Mouse (Mus musculus) intestine, postnatal 0 days (tissue): ENCODE data around the gene Klhl2. TPM values are rescaled to one million over a fixed set of nuclear protein-coding genes. Genes with fewer than 3 reads are reported as not detected.

Source experiments
- ATAC-seq: fragments of 200-750 bp; cut with Nextera tagmentation; 2 replicates; pipeline ENCODE4 v1.8.0; 2017; ENCODE audit warnings: mild to moderate bottlenecking, moderate TSS enrichment, moderate library complexity
- H3K27ac ChIP-seq: fragments of 300-500 bp; sonication (generic); 2 replicates; pipeline ENCODE4 v1.5.1; 2014; ENCODE audit warnings: mild to moderate bottlenecking, low read depth, low read length, moderate library complexity
- H3K27me3 ChIP-seq: fragments of 300-500 bp; sonication (generic); replicated peaks from 2 replicates; pipeline ENCODE4 v1.6.1; 2014; ENCODE audit warnings: low read length, mixed read lengths; ENCODE audit not compliant: control insufficient read depth, insufficient read depth
- H3K36me3 ChIP-seq: fragments of 300-500 bp; sonication (generic); 2 replicates; pipeline ENCODE4 v1.6.1; 2014; ENCODE audit warnings: mild to moderate bottlenecking, moderate library complexity; ENCODE audit not compliant: control insufficient read depth, insufficient read depth
- H3K4me1 ChIP-seq: fragments of 300-500 bp; sonication (generic); replicated peaks from 2 replicates; pipeline ENCODE4 v1.6.1; 2014; ENCODE audit warnings: antibody characterized with exemption, low read length, mixed read lengths; ENCODE audit not compliant: control insufficient read depth, insufficient read depth
- H3K4me2 ChIP-seq: fragments of 300-500 bp; sonication (generic); replicated peaks from 2 replicates; pipeline ENCODE4 v1.6.1; 2014; ENCODE audit warnings: low read depth, mild to moderate bottlenecking, moderate library complexity
- H3K4me3 ChIP-seq: fragments of 300-500 bp; sonication (generic); 2 replicates; pipeline ENCODE4 v1.5.1; 2014; ENCODE audit warnings: low read depth, low read length
- H3K9ac ChIP-seq: fragments of 300-500 bp; sonication (generic); 2 replicates; pipeline ENCODE4 v1.6.1; 2014; ENCODE audit warnings: mild to moderate bottlenecking, low read depth, low read length
- H3K9me3 ChIP-seq: fragments of 300-500 bp; sonication (generic); 2 replicates; pipeline ENCODE4 v1.6.1; 2016; ENCODE audit warnings: mixed run types; ENCODE audit not compliant: control insufficient read depth
- CTCF ChIP-seq: sonication (generic); IDR thresholded peaks from 2 replicates; pipeline ENCODE4 v1.5.1; 2016; ENCODE audit warnings: low read depth, mild to moderate bottlenecking, control low read depth, antibody characterized with exemption, moderate library complexity
- WGBS: fragments of 180-500 bp; shearing (Covaris S2); extraction: QIAGEN DNeasy Blood & Tissue Kit; methylation state at CpG from one replicate; pipeline ENCODE4 v1.1.7; 2014; 5-methylcytosine and 5-hydroxymethylcytosine counted together
- polyA plus RNA-seq: library from polyadenylated mRNA; unstranded; fragments of >200 nt; fragmentation: Nextera tagmentation; extraction: Ambion mirVana; gene quantifications from 2 replicates; pipeline ENCODE4 v1.2.1, GENCODE M21; 2015

Gene Klhl2
- 9.9 and 10.7 TPM in 2 replicates for polyA plus RNA-seq

- H3K4me3 ChIP-seq = peak within 1 kb of the TSS; percentile 88
- H3K9me3 ChIP-seq = no peaks in the 10 kb centered on the region
- TF ChIP-seq CTCF = no peak
- peak within 1 kb of the TSS; percentile 98 for H3K4me2 ChIP-seq
- peak within 1 kb of the TSS; percentile 80 for H3K9ac ChIP-seq
- no peaks in the 10 kb centered on the region for H3K27me3 ChIP-seq
- WGBS = 1% methylated on average over 38 of the region's 68 CpGs
- peak; percentile 87 for ATAC-seq
- H3K4me1 ChIP-seq = peaks cover 4% of the 10 kb centered on the region; the same call in 1 of the 2 replicates
- H3K27ac ChIP-seq = peak within 1 kb of the TSS; percentile 66
- no peaks in the 10 kb centered on the region for H3K36me3 ChIP-seq
Observed at GRCm38 (mm10) chr8:64849897-64850541, at the start of gene Klhl2. Gene Klhl2 (minus strand): TSS chr8:64850017.

GRCm38 (mm10) chr8:64898710-64899109 is 48.9 kb upstream of the Klhl2 start:
- Histone ChIP-seq H3K4me1 (no peaks in the 10 kb centered on the region), H3K4me2 (no peak overlapping the region), H3K27ac (no peak overlapping the region), H3K4me3 (no peak overlapping the region), H3K27me3 (no peaks in the 10 kb centered on the region), H3K9ac (no peak overlapping the region), H3K36me3 (no peaks in the 10 kb centered on the region), H3K9me3 (no peaks in the 10 kb centered on the region)
- WGBS = 23% methylated on average over 4 of the region's 4 CpGs
- no peak for ATAC-seq
- TF ChIP-seq CTCF = no peak

- no peak for ATAC-seq
- no peak for TF ChIP-seq CTCF
- H3K27ac ChIP-seq = no peak overlapping the region
- H3K4me2 ChIP-seq = no peak overlapping the region
- no peaks in the 10 kb centered on the region for H3K4me1 ChIP-seq
- no peaks in the 10 kb centered on the region for H3K9me3 ChIP-seq
- H3K4me3 ChIP-seq = no peak overlapping the region
- H3K27me3 ChIP-seq = no peaks in the 10 kb centered on the region
- H3K9ac ChIP-seq = no peak overlapping the region
- WGBS = 82% methylated on average over 5 of the region's 5 CpGs
- H3K36me3 ChIP-seq = no peaks in the 10 kb centered on the region
Observed at GRCm38 (mm10) chr8:64896731-64897130, 46.9 kb upstream of the Klhl2 start.

GRCm38 (mm10) chr8:64880619-64881200 is 30.9 kb upstream of the Klhl2 start:
- Histone ChIP-seq H3K27ac (no peak overlapping the region), H3K4me3 (no peak overlapping the region), H3K9me3 (no peaks in the 10 kb centered on the region), H3K4me1 (no peaks in the 10 kb centered on the region), H3K36me3 (no peaks in the 10 kb centered on the region), H3K9ac (no peak overlapping the region), H3K4me2 (0 out of 2 replicates have a peak overlapping the region, but pooled peaks have one; percentile 9), H3K27me3 (no peaks in the 10 kb centered on the region)
- ATAC-seq = no peak
- no peak for TF ChIP-seq CTCF
- 45% methylated on average over 13 of the region's 13 CpGs for WGBS

- no peaks in the 10 kb centered on the region for H3K27me3 ChIP-seq
- TF ChIP-seq CTCF = no peak
- no peak overlapping the region for H3K4me3 ChIP-seq
- no peak overlapping the region for H3K4me2 ChIP-seq
- H3K27ac ChIP-seq = no peak overlapping the region
- ATAC-seq = no peak
- 75% methylated on average over 22 of the region's 22 CpGs for whole genome bisulfite sequencing
- no peaks in the 10 kb centered on the region for H3K36me3 ChIP-seq
- H3K9me3 ChIP-seq = no peaks in the 10 kb centered on the region
- no peak overlapping the region for H3K9ac ChIP-seq
- H3K4me1 ChIP-seq = no peaks in the 10 kb centered on the region
Observed at GRCm38 (mm10) chr8:64877630-64878312, 28.0 kb upstream of the Klhl2 start.

- H3K4me2 ChIP-seq = no peak overlapping the region
- WGBS = 73% methylated on average over 12 of the region's 12 CpGs
- H3K4me3 ChIP-seq = no peak overlapping the region
- no peaks in the 10 kb centered on the region for H3K27me3 ChIP-seq
- no peak for TF ChIP-seq CTCF
- H3K36me3 ChIP-seq = no peaks in the 10 kb centered on the region
- no peaks in the 10 kb centered on the region for H3K4me1 ChIP-seq
- no peaks in the 10 kb centered on the region for H3K9me3 ChIP-seq
- ATAC-seq = no peak
- no peak overlapping the region for H3K27ac ChIP-seq
- no peak overlapping the region for H3K9ac ChIP-seq
Observed at GRCm38 (mm10) chr8:64871469-64872165, 21.8 kb upstream of the Klhl2 start.
